Mouse (Mus musculus): ENCODE results near the gene Mlh1.

DNA sequence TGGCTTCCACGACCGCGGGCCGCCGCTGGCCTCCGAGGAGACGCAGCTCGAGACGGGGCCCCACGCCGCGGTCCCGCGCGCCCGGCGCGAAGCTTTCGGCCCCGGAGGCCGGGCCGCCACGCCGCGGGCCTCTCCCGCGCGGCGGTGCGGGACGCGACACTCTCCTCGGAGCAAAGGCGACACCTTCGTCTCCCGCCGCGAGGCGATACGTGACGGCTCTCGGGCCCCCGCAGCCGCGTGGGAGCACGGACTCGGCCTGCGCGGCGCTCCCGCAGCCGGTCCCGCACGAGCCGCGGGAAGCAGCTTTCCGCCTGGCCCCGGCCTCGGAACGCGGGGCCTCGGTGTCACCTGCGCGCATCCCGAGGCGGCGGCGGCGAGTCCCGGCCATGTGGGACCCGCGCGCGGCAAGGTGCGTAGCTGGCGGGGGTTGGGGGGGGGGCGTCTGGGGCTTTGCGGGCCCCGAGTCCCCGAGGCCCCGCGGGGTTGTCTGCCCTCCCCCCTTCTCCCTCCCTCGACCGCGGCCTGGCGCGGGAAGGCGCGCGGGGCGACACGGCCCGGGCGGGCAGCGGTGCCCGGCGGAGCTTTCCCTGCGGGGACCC, 40.4 kb upstream of the Mlh1 start:
- TF ChIP-seq EP300 (IDR thresholded peaks at IDR 0.05), result no peak
- no peak for TF ChIP-seq CTCF (IDR thresholded peaks at IDR 0.05)
